Mouse (Mus musculus) liver, embryonic 14.5 days (tissue): ENCODE results near the gene Cps1. TPM values are rescaled to one million over a fixed set of nuclear protein-coding genes. Genes with fewer than 3 reads are reported as not detected.

Experiments used
- ATAC-seq: fragments of 200-750 bp; cut with Nextera tagmentation; 2 replicates; pipeline ENCODE4 v1.8.0; 2017; ENCODE audit warnings: moderate number of reproducible peaks, mild to moderate bottlenecking, moderate library complexity; ENCODE audit not compliant: insufficient read depth
- DNase-seq, 3 experiments: peaks; one replicate each; pipeline ENCODE4 v3.0.0-alpha.2; 2012 to 2013; ENCODE audit warnings: low read depth in 3 of 3, low spot score in 3 of 3
- H3K27ac ChIP-seq: fragments of 300-500 bp; sonication (generic); 2 replicates; pipeline ENCODE4 v1.5.1; 2014; ENCODE audit warnings: moderate library complexity, mild to moderate bottlenecking, control low read depth, inconsistent platforms
- H3K27me3 ChIP-seq: fragments of 300-500 bp; sonication (generic); 2 replicates; pipeline ENCODE4 v1.6.1; 2014; ENCODE audit warnings: mild to moderate bottlenecking, low read length, moderate library complexity; ENCODE audit not compliant: control insufficient read depth, insufficient read depth
- H3K36me3 ChIP-seq: fragments of 300-500 bp; sonication (generic); replicated peaks from 2 replicates; pipeline ENCODE4 v1.6.1; 2014; ENCODE audit warnings: low read depth; ENCODE audit not compliant: control insufficient read depth, insufficient read depth
- H3K4me1 ChIP-seq, 2 experiments: fragments of 200-500 bp in 1 of 2; fragments of 300-500 bp in 1 of 2; sonication (generic) in 1 of 2; replicated peaks; 2 replicates each; pipeline ENCODE4 v1.6.1; 2012 to 2014; ENCODE audit warnings: antibody characterized with exemption in 1 of 2, inconsistent platforms in 1 of 2, low read length in 1 of 2; ENCODE audit not compliant: control insufficient read depth in 2 of 2, insufficient read depth in 2 of 2
- H3K4me2 ChIP-seq: fragments of 300-500 bp; sonication (generic); 2 replicates; pipeline ENCODE4 v1.6.1; 2014; ENCODE audit warnings: low read depth, mild to moderate bottlenecking, control low read depth, moderate library complexity
- H3K4me3 ChIP-seq, 2 experiments: fragments of 200-500 bp in 1 of 2; fragments of 300-500 bp in 1 of 2; sonication (generic) in 1 of 2; 2 replicates each; pipeline ENCODE4 v1.5.1; 2012 to 2014; ENCODE audit warnings: low read depth in 2 of 2, low read length in 2 of 2, mild to moderate bottlenecking in 2 of 2, control low read depth in 1 of 2, inconsistent platforms in 1 of 2, moderate library complexity in 1 of 2; ENCODE audit not compliant: insufficient read depth in 1 of 2
- H3K9ac ChIP-seq: fragments of 300-500 bp; sonication (generic); replicated peaks from 2 replicates; pipeline ENCODE4 v1.6.1; 2014; ENCODE audit warnings: mild to moderate bottlenecking, control low read depth, moderate library complexity
- H3K9me3 ChIP-seq: fragments of 300-500 bp; sonication (generic); 2 replicates; pipeline ENCODE4 v1.6.1; 2016; ENCODE audit warnings: low read length, mixed read lengths; ENCODE audit not compliant: control insufficient read depth
- CTCF ChIP-seq: IDR thresholded peaks from 2 replicates; pipeline ENCODE4 v1.5.1; 2016; ENCODE audit warnings: antibody characterized with exemption, low read depth, control low read depth
- EP300 ChIP-seq: IDR thresholded peaks from 2 replicates; pipeline ENCODE4 v1.6.1; 2016; ENCODE audit warnings: antibody characterized with exemption, low read depth
- WGBS: fragments of 180-500 bp; shearing (Covaris S2); extraction: QIAGEN DNeasy Blood & Tissue Kit; methylation state at CpG from one replicate; pipeline ENCODE4 v1.1.7; 2014; ENCODE audit not compliant: insufficient replicate concordance; 5-methylcytosine and 5-hydroxymethylcytosine counted together
- polyA plus RNA-seq, 2 experiments: library from polyadenylated mRNA; depleted of rRNA in 1 of 2; stranded (reverse) in 1 of 2; unstranded in 1 of 2; fragments of >200 nt; fragmentation: Nextera tagmentation in 1 of 2; extraction: Ambion mirVana in 1 of 2; gene quantifications; 2 replicates each; pipeline versions ENCODE4 v1.2.1 to v1.2.3; 2012 to 2014

Gene Cps1
- polyA plus RNA-seq, 2 experiments, result 1.2 to 2.7 TPM

- 41% methylated on average over 2 of the region's 2 CpGs for WGBS
- Histone ChIP-seq H3K27me3 (no peaks in the 10 kb centered on the region), H3K4me2 (no peak overlapping the region), H3K27ac (no peak overlapping the region), H3K9ac (no peak overlapping the region), H3K4me1 (no peaks in the 10 kb centered on the region), H3K4me3 (no peak overlapping the region), H3K36me3 (no peaks in the 10 kb centered on the region), H3K9me3 (no peaks in the 10 kb centered on the region)
- no peak for TF ChIP-seq EP300
- no peak for TF ChIP-seq CTCF
- ATAC-seq, result no peak
- DNase-seq, result no peak
These were observed 95.6 kb downstream of the Cps1 start for GRCm38 (mm10) chr1:67218339-67218944.

- no peak overlapping the region for H3K4me2 ChIP-seq
- H3K27me3 ChIP-seq, result no peaks in the 10 kb centered on the region
- no peaks in the 10 kb centered on the region for H3K9me3 ChIP-seq
- H3K9ac ChIP-seq, result no peak overlapping the region
- H3K4me1 ChIP-seq, result no peaks in the 10 kb centered on the region
- H3K36me3 ChIP-seq, result no peaks in the 10 kb centered on the region
- WGBS, result 66% methylated on average over 7 of the region's 7 CpGs
- no peak overlapping the region for H3K27ac ChIP-seq
- ATAC-seq (no peak), DNase-seq (no peak)
- no peak overlapping the region for H3K4me3 ChIP-seq
- TF ChIP-seq CTCF (no peak), EP300 (no peak)
These were observed 100.8 kb downstream of the Cps1 start for GRCm38 (mm10) chr1:67223666-67224065.

GRCm38 (mm10) chr1:67234861-67235260, 112.0 kb downstream of the Cps1 start:
- Histone ChIP-seq H3K27ac (no peak overlapping the region), H3K4me1 (no peaks in the 10 kb centered on the region), H3K9me3 (no peaks in the 10 kb centered on the region), H3K4me2 (no peak overlapping the region), H3K27me3 (no peaks in the 10 kb centered on the region), H3K36me3 (no peaks in the 10 kb centered on the region), H3K4me3 (no peak overlapping the region), H3K9ac (no peak overlapping the region)
- 70% methylated on average over 2 of the region's 2 CpGs for WGBS
- TF ChIP-seq CTCF, result no peak
- no peak for TF ChIP-seq EP300
- DNase-seq (no peak), ATAC-seq (no peak)

- Histone ChIP-seq H3K4me1 (no peaks in the 10 kb centered on the region), H3K27me3 (no peaks in the 10 kb centered on the region), H3K9ac (no peak overlapping the region), H3K4me3 (no peak overlapping the region), H3K4me2 (no peak overlapping the region), H3K36me3 (no peaks in the 10 kb centered on the region), H3K27ac (no peak overlapping the region), H3K9me3 (no peaks in the 10 kb centered on the region)
- 58% methylated on average over 7 of the region's 7 CpGs for WGBS
- TF ChIP-seq CTCF, result no peak
- no peak for TF ChIP-seq EP300
- DNase-seq (no peak), ATAC-seq (no peak)
These were observed 112.8 kb downstream of the Cps1 start for GRCm38 (mm10) chr1:67235468-67236217.

GRCm38 (mm10) chr1:67238446-67238845, 115.6 kb downstream of the Cps1 start:
- Histone ChIP-seq H3K27me3 (no peaks in the 10 kb centered on the region), H3K4me1 (no peaks in the 10 kb centered on the region), H3K36me3 (no peaks in the 10 kb centered on the region), H3K9me3 (no peaks in the 10 kb centered on the region), H3K4me3 (no peak overlapping the region), H3K4me2 (no peak overlapping the region), H3K27ac (no peak overlapping the region), H3K9ac (no peak overlapping the region)
- WGBS, result 60% methylated on average over 1 of the region's 1 CpGs
- no peak for TF ChIP-seq EP300
- DNase-seq (no peak), ATAC-seq (no peak)
